Mouse (Mus musculus): ENCODE measurements around the gene Cpm. TPM values are rescaled to one million over a fixed set of nuclear protein-coding genes. Genes with fewer than 3 reads are reported as not detected.

The Cpm gene
- polyA plus RNA-seq, 1 experiment from 2014 or later, result 6.2 TPM

- Histone ChIP-seq H3K27ac (replicated peaks) (0 out of 2 replicates have a peak overlapping the region, but pooled peaks have one; percentile 1), H3K9ac (no peak overlapping the region)
- WGBS, result 64% methylated on average over 19 of the region's 19 CpGs
Measured at GRCm38 (mm10) chr10:117718161-117719119, 89.1 kb downstream of the Cpm start.

GRCm38 (mm10) chr10:117724136-117724718 lies 94.9 kb downstream of the Cpm start:
- ATAC-seq (ENCODE audit: low read depth), result no peak
- H3K9me3 ChIP-seq, result no peaks in the 10 kb centered on the region
- no peak overlapping the region for H3K27ac ChIP-seq (replicated peaks)
- H3K9ac ChIP-seq, result no peak overlapping the region
- 80% methylated on average over 5 of the region's 5 CpGs for WGBS
- H3K4me2 ChIP-seq, result no peak overlapping the region
- no peaks in the 10 kb centered on the region for H3K36me3 ChIP-seq
- no peak overlapping the region for H3K4me3 ChIP-seq
- H3K27me3 ChIP-seq, result no peaks in the 10 kb centered on the region
- no peaks in the 10 kb centered on the region for H3K4me1 ChIP-seq (replicated peaks)

More at GRCm38 (mm10) chr10:117718161-117719119, 89.1 kb downstream of the Cpm start:
- no peaks in the 10 kb centered on the region for H3K36me3 ChIP-seq
- no peaks in the 10 kb centered on the region for H3K27me3 ChIP-seq
- H3K9me3 ChIP-seq, result no peaks in the 10 kb centered on the region
- H3K4me3 ChIP-seq, result no peak overlapping the region
- peaks cover 9% of the 10 kb centered on the region for H3K4me1 ChIP-seq (replicated peaks)
- no peak overlapping the region for H3K4me2 ChIP-seq
- ATAC-seq (ENCODE audit: low read depth), result no peak

- H3K36me3 ChIP-seq, result no peaks in the 10 kb centered on the region
Measured at GRCm38 (mm10) chr10:117724804-117725361, 95.6 kb downstream of the Cpm start.

GRCm38 (mm10) chr10:117725671-117726070 lies 96.4 kb downstream of the Cpm start:
- Histone ChIP-seq H3K4me2 (no peak overlapping the region), H3K4me3 (no peak overlapping the region), H3K4me1 (replicated peaks) (no peaks in the 10 kb centered on the region), H3K27ac (replicated peaks) (no peak overlapping the region), H3K9me3 (no peaks in the 10 kb centered on the region), H3K9ac (no peak overlapping the region), H3K27me3 (no peaks in the 10 kb centered on the region), H3K36me3 (no peaks in the 10 kb centered on the region)
- 81% methylated on average over 7 of the region's 7 CpGs for WGBS
- no peak for ATAC-seq (ENCODE audit: low read depth)

More at GRCm38 (mm10) chr10:117724804-117725361, 95.6 kb downstream of the Cpm start:
- Histone ChIP-seq H3K9ac (no peak overlapping the region), H3K27me3 (no peaks in the 10 kb centered on the region), H3K4me1 (replicated peaks) (no peaks in the 10 kb centered on the region), H3K9me3 (no peaks in the 10 kb centered on the region), H3K4me3 (no peak overlapping the region), H3K27ac (replicated peaks) (no peak overlapping the region), H3K4me2 (no peak overlapping the region)
- no peak for ATAC-seq (ENCODE audit: low read depth)
- 94% methylated on average over 3 of the region's 3 CpGs for WGBS

GRCm38 (mm10) chr10:117726350-117726749 lies 97.0 kb downstream of the Cpm start:
- Histone ChIP-seq H3K9me3 (no peaks in the 10 kb centered on the region), H3K4me1 (replicated peaks) (no peaks in the 10 kb centered on the region), H3K9ac (no peak overlapping the region), H3K4me2 (no peak overlapping the region), H3K36me3 (no peaks in the 10 kb centered on the region), H3K27ac (replicated peaks) (no peak overlapping the region), H3K4me3 (no peak overlapping the region), H3K27me3 (no peaks in the 10 kb centered on the region)
- 96% methylated on average over 4 of the region's 4 CpGs for WGBS
- ATAC-seq (ENCODE audit: low read depth), result no peak

- no peaks in the 10 kb centered on the region for H3K36me3 ChIP-seq
- 94% methylated on average over 4 of the region's 4 CpGs for WGBS
- no peak overlapping the region for H3K4me2 ChIP-seq
- H3K27ac ChIP-seq (replicated peaks), result no peak overlapping the region
- H3K4me1 ChIP-seq (replicated peaks), result no peaks in the 10 kb centered on the region
- H3K9ac ChIP-seq, result no peak overlapping the region
- ATAC-seq (ENCODE audit: low read depth), result no peak
- H3K9me3 ChIP-seq, result no peaks in the 10 kb centered on the region
- no peak overlapping the region for H3K4me3 ChIP-seq
- H3K27me3 ChIP-seq, result no peaks in the 10 kb centered on the region
Measured at GRCm38 (mm10) chr10:117726888-117727385, 97.6 kb downstream of the Cpm start.

- Histone ChIP-seq H3K4me3 (no peak overlapping the region), H3K27ac (replicated peaks) (no peak overlapping the region), H3K9me3 (no peaks in the 10 kb centered on the region), H3K9ac (no peak overlapping the region), H3K4me2 (no peak overlapping the region), H3K27me3 (no peaks in the 10 kb centered on the region), H3K4me1 (replicated peaks) (no peaks in the 10 kb centered on the region), H3K36me3 (peaks cover 5% of the 10 kb centered on the region)
- ATAC-seq (ENCODE audit: low read depth), result no peak
- 81% methylated on average over 9 of the region's 9 CpGs for WGBS
Measured at GRCm38 (mm10) chr10:117727518-117728110, 98.3 kb downstream of the Cpm start.

- Histone ChIP-seq H3K4me3 (no peak overlapping the region), H3K9me3 (no peaks in the 10 kb centered on the region), H3K36me3 (peaks cover 14% of the 10 kb centered on the region), H3K4me2 (no peak overlapping the region), H3K27ac (replicated peaks) (no peak overlapping the region), H3K4me1 (replicated peaks) (no peaks in the 10 kb centered on the region), H3K9ac (no peak overlapping the region), H3K27me3 (no peaks in the 10 kb centered on the region)
- no peak for ATAC-seq (ENCODE audit: low read depth)
- WGBS, result 85% methylated on average over 5 of the region's 5 CpGs
Measured at GRCm38 (mm10) chr10:117728574-117728973, 99.3 kb downstream of the Cpm start.

GRCm38 (mm10) chr10:117729139-117729814 lies 100.0 kb downstream of the Cpm start:
- Histone ChIP-seq H3K4me3 (no peak overlapping the region), H3K4me1 (replicated peaks) (no peaks in the 10 kb centered on the region), H3K9ac (no peak overlapping the region), H3K4me2 (no peak overlapping the region), H3K36me3 (peaks cover 14% of the 10 kb centered on the region), H3K27me3 (no peaks in the 10 kb centered on the region), H3K27ac (replicated peaks) (no peak overlapping the region), H3K9me3 (no peaks in the 10 kb centered on the region)
- 81% methylated on average over 11 of the region's 11 CpGs for WGBS
- ATAC-seq (ENCODE audit: low read depth), result no peak

- no peak for ATAC-seq (ENCODE audit: low read depth)
- Histone ChIP-seq H3K9me3 (no peaks in the 10 kb centered on the region), H3K9ac (no peak overlapping the region), H3K36me3 (peaks cover 14% of the 10 kb centered on the region), H3K4me2 (no peak overlapping the region), H3K4me1 (replicated peaks) (no peaks in the 10 kb centered on the region), H3K27ac (replicated peaks) (no peak overlapping the region), H3K4me3 (no peak overlapping the region), H3K27me3 (no peaks in the 10 kb centered on the region)
- WGBS, result 93% methylated on average over 7 of the region's 7 CpGs
Measured at GRCm38 (mm10) chr10:117730140-117730539, 100.8 kb downstream of the Cpm start.

- 96% methylated on average over 12 of the region's 12 CpGs for WGBS
- H3K4me2 ChIP-seq, result no peak overlapping the region
- peaks cover 14% of the 10 kb centered on the region for H3K36me3 ChIP-seq
- no peak overlapping the region for H3K9ac ChIP-seq
- no peaks in the 10 kb centered on the region for H3K9me3 ChIP-seq
- no peaks in the 10 kb centered on the region for H3K4me1 ChIP-seq (replicated peaks)
- no peak overlapping the region for H3K27ac ChIP-seq (replicated peaks)
- ATAC-seq (ENCODE audit: low read depth), result no peak
- H3K4me3 ChIP-seq, result no peak overlapping the region
- H3K27me3 ChIP-seq, result no peaks in the 10 kb centered on the region
Measured at GRCm38 (mm10) chr10:117730637-117731203, 101.4 kb downstream of the Cpm start.
